Mouse (Mus musculus) midbrain, embryonic 10.5 days (tissue): ENCODE results near the gene Zbtb16. TPM values are rescaled to one million over a fixed set of nuclear protein-coding genes. Genes with fewer than 3 reads are reported as not detected.
A peak's percentile ranks its signal among the peaks of the same experiment; 100 is the strongest.

ENCODE experiments used
- DNase-seq: peaks from one replicate; pipeline ENCODE4 v3.0.0-alpha.2; 2017; ENCODE audit warnings: low spot score
- H3K27ac ChIP-seq: fragments of 300-500 bp; sonication (generic); replicated peaks from 2 replicates; pipeline ENCODE4 v1.5.1; 2016; ENCODE audit warnings: mild to moderate bottlenecking
- H3K27me3 ChIP-seq: fragments of 300-500 bp; sonication (generic); 2 replicates; pipeline ENCODE4 v1.6.1; 2016; ENCODE audit warnings: low read depth, mild to moderate bottlenecking; ENCODE audit not compliant: poor library complexity, severe bottlenecking
- H3K36me3 ChIP-seq: fragments of 300-500 bp; sonication (generic); 2 replicates; pipeline ENCODE4 v1.6.1; 2016; ENCODE audit warnings: mild to moderate bottlenecking, moderate library complexity
- H3K4me1 ChIP-seq: fragments of 300-500 bp; sonication (generic); 2 replicates; pipeline ENCODE4 v1.6.1; 2016
- H3K4me3 ChIP-seq: fragments of 300-500 bp; sonication (generic); 2 replicates; pipeline ENCODE4 v1.5.1; 2016; ENCODE audit warnings: mild to moderate bottlenecking, moderate library complexity
- H3K9me3 ChIP-seq: fragments of 300-500 bp; sonication (generic); replicated peaks from 2 replicates; pipeline ENCODE4 v1.6.1; 2016; ENCODE audit warnings: mild to moderate bottlenecking
- WGBS: fragments of 180-500 bp; shearing (Covaris S2); methylation state at CpG from one replicate; pipeline ENCODE4 v1.1.7; 2016; 5-methylcytosine and 5-hydroxymethylcytosine counted together
- polyA plus RNA-seq: library from polyadenylated mRNA; unstranded; fragments of >200 nt; fragmentation: Nextera tagmentation; extraction: Ambion mirVana; gene quantifications from 2 replicates; pipeline ENCODE4 v1.2.1, GENCODE M21; 2016

The Zbtb16 gene
- polyA plus RNA-seq, 1 experiment from 2014 or later: 48.1 TPM

DNA sequence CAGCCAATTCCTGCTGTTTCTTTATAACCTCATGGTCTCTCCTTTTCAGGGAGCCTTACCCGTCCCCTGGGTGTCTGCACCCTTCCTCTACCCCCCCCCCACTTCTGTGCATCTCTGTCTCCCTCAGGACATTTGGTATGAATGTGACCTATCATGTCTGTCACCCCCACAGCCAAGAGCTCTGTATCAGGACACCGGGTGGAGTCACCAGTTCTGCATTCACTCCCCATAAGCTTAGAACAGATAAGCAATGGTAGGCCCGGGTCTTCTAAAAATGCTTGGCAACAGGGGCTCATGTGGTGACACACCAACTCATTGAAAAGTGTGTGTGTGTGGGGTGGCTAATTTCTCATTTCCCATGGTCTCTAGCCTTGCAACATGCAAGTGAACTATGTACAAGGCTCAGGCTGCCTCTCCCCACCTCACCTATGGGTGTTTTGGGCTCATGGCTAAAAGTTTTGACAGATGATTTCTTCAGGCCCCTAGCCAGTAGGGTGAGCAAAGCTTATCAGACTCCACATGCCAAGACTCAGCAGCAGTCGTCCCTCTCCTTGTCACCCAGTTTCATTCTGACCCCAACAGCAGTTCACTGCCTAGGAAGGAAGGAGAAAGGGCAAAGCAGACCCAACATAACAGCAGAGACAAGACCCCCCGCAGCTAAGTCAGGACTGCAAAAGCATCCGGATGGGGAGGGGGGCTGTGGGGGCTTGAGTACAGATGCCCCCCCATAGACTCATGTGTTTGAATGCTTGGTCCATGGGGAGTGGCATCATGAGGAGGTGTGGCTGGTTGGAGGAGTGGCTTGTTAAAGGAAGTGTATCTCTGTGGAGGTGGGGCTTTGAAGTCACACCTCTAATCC is 146.9 kb downstream of the Zbtb16 start:
- H3K4me1 ChIP-seq: peaks cover 93% of the 10 kb centered on the region
- WGBS: 81% methylated on average over 6 of the region's 6 CpGs

DNA sequence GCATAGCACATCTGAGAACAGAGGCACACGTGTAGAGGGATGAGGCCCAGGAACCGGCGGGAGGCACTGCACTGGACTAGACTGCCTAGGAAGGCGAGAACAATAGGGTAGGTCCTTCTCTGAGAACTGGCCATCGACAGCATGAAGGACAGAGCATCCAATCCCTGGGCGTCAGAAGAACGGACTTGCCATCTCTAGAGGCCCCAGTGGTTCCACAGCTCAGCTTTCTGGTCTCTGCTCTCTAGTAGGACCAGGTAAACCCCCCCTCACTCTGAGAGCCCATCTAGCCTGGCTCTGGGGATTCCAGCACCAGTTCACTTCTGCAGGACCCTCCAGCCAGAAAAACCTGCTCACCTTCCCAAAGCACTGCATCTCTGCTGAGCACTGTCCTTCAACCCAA is 148.1 kb downstream of the Zbtb16 start:
- Histone ChIP-seq H3K4me1 (peaks cover 93% of the 10 kb centered on the region), H3K27ac (peak overlapping the region; percentile 71)
- DNase-seq: no peak

More for the DNA sequence above, 146.9 kb downstream of the Zbtb16 start:
- peaks cover 22% of the 10 kb centered on the region for H3K36me3 ChIP-seq
- peaks cover 4% of the 10 kb centered on the region; the same call in 1 of the 2 replicates for H3K27me3 ChIP-seq
- no peaks in the 10 kb centered on the region for H3K9me3 ChIP-seq
- no peak for DNase-seq
- no peak overlapping the region for H3K4me3 ChIP-seq
- H3K27ac ChIP-seq: peak overlapping the region; percentile 71

GRCm38 (mm10) chr9:48685721-48686120 is 150.3 kb downstream of the Zbtb16 start:
- H3K9me3 ChIP-seq: no peaks in the 10 kb centered on the region
- 75% methylated on average over 7 of the region's 7 CpGs for WGBS
- peak overlapping the region; percentile 76 for H3K27ac ChIP-seq
- no peak overlapping the region for H3K4me3 ChIP-seq
- peaks cover 41% of the 10 kb centered on the region for H3K36me3 ChIP-seq
- no peak for DNase-seq
- peaks cover 94% of the 10 kb centered on the region for H3K4me1 ChIP-seq
- H3K27me3 ChIP-seq: no peaks in the 10 kb centered on the region; the same call in 1 of the 2 replicates

More for the DNA sequence above, 148.1 kb downstream of the Zbtb16 start:
- WGBS: 78% methylated on average over 7 of the region's 7 CpGs
- no peak overlapping the region for H3K4me3 ChIP-seq
- H3K9me3 ChIP-seq: no peaks in the 10 kb centered on the region
- peaks cover 26% of the 10 kb centered on the region for H3K36me3 ChIP-seq
- no peaks in the 10 kb centered on the region; the same call in 1 of the 2 replicates for H3K27me3 ChIP-seq

DNA sequence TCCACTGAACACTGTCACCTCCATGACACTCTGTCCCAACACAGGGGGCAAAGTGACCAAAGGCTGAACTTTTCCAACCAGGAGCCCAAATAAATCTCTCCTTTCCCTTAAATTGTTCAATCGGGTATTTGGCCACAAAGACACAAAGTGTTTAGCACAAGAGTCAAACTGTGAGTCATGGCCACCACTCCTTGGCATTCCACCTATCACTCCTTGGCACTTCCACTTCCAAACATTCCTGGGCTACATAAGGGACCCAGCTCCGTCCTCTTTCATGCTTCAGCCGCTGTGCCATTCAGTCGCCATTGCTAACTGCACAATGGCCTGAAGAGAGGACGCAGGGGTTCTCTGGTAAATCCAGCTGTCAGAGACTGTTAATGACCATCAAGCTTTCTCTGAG is 151.9 kb downstream of the Zbtb16 start:
- Histone ChIP-seq H3K4me3 (no peak overlapping the region), H3K36me3 (peaks cover 46% of the 10 kb centered on the region), H3K27me3 (no peaks in the 10 kb centered on the region; the same call in 1 of the 2 replicates), H3K27ac (peak overlapping the region; percentile 76), H3K9me3 (no peaks in the 10 kb centered on the region), H3K4me1 (peaks cover 87% of the 10 kb centered on the region)
- no peak for DNase-seq
- 71% methylated on average over 5 of the region's 5 CpGs for WGBS

DNA sequence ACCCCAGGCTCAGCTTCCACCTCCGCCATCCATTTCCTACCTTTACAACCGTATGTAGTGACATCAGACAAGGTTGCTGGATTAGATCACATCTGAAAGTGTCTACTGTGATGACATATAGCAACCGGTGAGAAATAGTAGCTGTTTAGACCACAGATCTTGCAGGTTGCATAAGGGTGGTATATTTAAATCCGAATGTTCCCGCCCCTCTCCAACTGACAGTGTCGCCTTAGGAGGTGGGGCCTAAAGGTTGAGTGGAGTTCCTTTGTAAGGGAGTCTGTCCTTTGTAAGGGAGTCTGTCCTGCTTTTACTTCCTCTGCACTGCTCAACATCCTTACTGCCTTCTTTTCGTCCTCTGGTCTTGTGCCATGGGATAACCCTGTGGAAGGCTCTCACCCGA is 154.8 kb downstream of the Zbtb16 start:
- peak overlapping the region; percentile 59; the same call in 1 of the 2 replicates for H3K27ac ChIP-seq
- peaks cover 37% of the 10 kb centered on the region for H3K36me3 ChIP-seq
- H3K27me3 ChIP-seq: peaks cover 3% of the 10 kb centered on the region; the same call in 1 of the 2 replicates
- no peak overlapping the region for H3K4me3 ChIP-seq
- WGBS: 89% methylated on average over 8 of the region's 8 CpGs
- no peak for DNase-seq
- peaks cover 89% of the 10 kb centered on the region for H3K4me1 ChIP-seq
- no peaks in the 10 kb centered on the region for H3K9me3 ChIP-seq

DNA sequence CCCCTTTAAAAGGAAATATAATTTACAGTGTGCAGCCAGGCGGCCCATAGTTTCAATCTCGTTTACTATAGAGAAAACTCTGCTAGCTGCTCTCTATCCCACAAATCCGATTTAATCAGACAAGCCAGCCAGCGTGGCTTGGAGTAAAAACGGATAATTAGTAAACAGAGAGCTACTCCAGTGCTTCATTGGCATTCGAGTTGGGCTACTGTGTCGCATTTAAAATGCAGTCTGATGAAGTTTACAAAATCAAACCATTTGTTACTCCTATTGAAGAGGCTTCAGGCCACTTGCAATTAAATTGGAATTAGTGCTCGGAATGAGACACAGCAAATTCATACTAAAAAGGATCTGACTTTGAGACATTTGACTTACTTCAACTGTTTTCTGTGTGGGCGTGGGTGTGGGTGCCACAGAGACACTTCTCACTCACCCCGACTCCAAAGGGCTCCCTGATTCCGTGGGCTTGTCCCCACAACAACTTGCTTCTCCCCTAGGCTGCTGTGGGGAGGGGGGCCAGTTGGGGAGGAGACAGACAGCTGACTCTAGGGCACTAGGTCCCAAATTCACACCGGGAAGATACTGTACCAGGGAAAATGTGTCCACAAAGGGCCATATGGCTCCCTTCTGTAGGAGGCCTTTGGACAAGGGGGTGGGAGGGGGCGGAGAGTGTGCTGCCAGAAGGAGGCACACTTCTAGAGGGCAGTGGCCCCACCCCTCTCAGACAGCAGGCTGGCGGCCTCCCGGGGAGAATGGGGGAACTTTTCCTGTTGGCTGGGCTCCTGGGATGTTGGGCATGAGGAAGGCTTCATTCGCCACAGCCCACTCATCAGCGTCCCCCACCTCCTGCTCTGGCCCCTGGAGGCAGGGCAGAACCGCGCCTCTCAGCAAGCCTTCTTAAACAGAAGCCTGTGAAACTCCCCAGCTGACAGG is 157.3 kb downstream of the Zbtb16 start:
- H3K4me1 ChIP-seq: peaks cover 89% of the 10 kb centered on the region
- H3K36me3 ChIP-seq: peaks cover 24% of the 10 kb centered on the region
- H3K4me3 ChIP-seq: peak overlapping the region; percentile 29
- peak; percentile 68 for DNase-seq
- 0 out of 2 replicates have a peak, but pooled peaks cover 7% of the 10 kb centered on the region for H3K27me3 ChIP-seq
- WGBS: 11% methylated on average over 19 of the region's 19 CpGs
- H3K27ac ChIP-seq: peak overlapping the region; percentile 88
- H3K9me3 ChIP-seq: no peaks in the 10 kb centered on the region

- peak overlapping the region; percentile 88 for H3K27ac ChIP-seq
- H3K9me3 ChIP-seq: no peaks in the 10 kb centered on the region
- H3K4me3 ChIP-seq: peak overlapping the region; percentile 7; the same call in 1 of the 2 replicates
- H3K27me3 ChIP-seq: peaks cover 7% of the 10 kb centered on the region; the same call in 1 of the 2 replicates
- 5% methylated on average over 11 of the region's 11 CpGs for WGBS
- peak; percentile 88 for DNase-seq
- H3K4me1 ChIP-seq: peaks cover 82% of the 10 kb centered on the region
- H3K36me3 ChIP-seq: peaks cover 14% of the 10 kb centered on the region
These were observed 160.8 kb downstream of the Zbtb16 start for GRCm38 (mm10) chr9:48675151-48675790.

- Histone ChIP-seq H3K9me3 (no peaks in the 10 kb centered on the region), H3K36me3 (peaks cover 10% of the 10 kb centered on the region), H3K27me3 (peaks cover 7% of the 10 kb centered on the region; the same call in 1 of the 2 replicates), H3K27ac (peak overlapping the region; percentile 88), H3K4me1 (peaks cover 88% of the 10 kb centered on the region), H3K4me3 (peak overlapping the region; percentile 7)
- WGBS: 5% methylated on average over 11 of the region's 11 CpGs
- DNase-seq: no peak
These were observed 161.5 kb downstream of the Zbtb16 start for GRCm38 (mm10) chr9:48674359-48675015.

- peak overlapping the region; percentile 88 for H3K27ac ChIP-seq
- peaks cover 87% of the 10 kb centered on the region for H3K4me1 ChIP-seq
- H3K9me3 ChIP-seq: no peaks in the 10 kb centered on the region
- H3K36me3 ChIP-seq: peaks cover 13% of the 10 kb centered on the region
- H3K27me3 ChIP-seq: peaks cover 7% of the 10 kb centered on the region; the same call in 1 of the 2 replicates
- DNase-seq: no peak
- no peak overlapping the region; the same call in 1 of the 2 replicates for H3K4me3 ChIP-seq
- WGBS: 29% methylated on average over 5 of the region's 5 CpGs
These were observed 162.2 kb downstream of the Zbtb16 start for GRCm38 (mm10) chr9:48673804-48674203.

- H3K27me3 ChIP-seq: peaks cover 7% of the 10 kb centered on the region; the same call in 1 of the 2 replicates
- no peak overlapping the region; the same call in 1 of the 2 replicates for H3K4me3 ChIP-seq
- peaks cover 87% of the 10 kb centered on the region for H3K4me1 ChIP-seq
- peaks cover 16% of the 10 kb centered on the region for H3K36me3 ChIP-seq
- DNase-seq: no peak
- H3K9me3 ChIP-seq: no peaks in the 10 kb centered on the region
- 66% methylated on average over 6 of the region's 6 CpGs for WGBS
- peak overlapping the region; percentile 88 for H3K27ac ChIP-seq
These were observed 162.8 kb downstream of the Zbtb16 start for GRCm38 (mm10) chr9:48673213-48673612.

GRCm38 (mm10) chr9:48671841-48672240 is 164.2 kb downstream of the Zbtb16 start:
- Histone ChIP-seq H3K4me3 (no peak overlapping the region), H3K36me3 (peaks cover 28% of the 10 kb centered on the region), H3K9me3 (no peaks in the 10 kb centered on the region), H3K27ac (no peak overlapping the region), H3K4me1 (peaks cover 73% of the 10 kb centered on the region), H3K27me3 (peaks cover 7% of the 10 kb centered on the region; the same call in 1 of the 2 replicates)
- DNase-seq: no peak
